Mouse (Mus musculus) heart, adult 8-10 months (tissue): ENCODE measurements at regions not wholly inside any gene's neighbourhood (a gene's known extent, or its start where the extent isn't known, plus 50 kb on each side); places are given as distances from the start of the nearest gene placed in this dataset.

Source experiments
- DNase-seq: peaks from one replicate; pipeline ENCODE4 v3.0.0; 2022; ENCODE audit warnings: low spot score

- no peak for DNase-seq
Observed at GRCm38 (mm10) chr10:30952410-30952809, 109.8 kb upstream of the Hey2 start.

DNA sequence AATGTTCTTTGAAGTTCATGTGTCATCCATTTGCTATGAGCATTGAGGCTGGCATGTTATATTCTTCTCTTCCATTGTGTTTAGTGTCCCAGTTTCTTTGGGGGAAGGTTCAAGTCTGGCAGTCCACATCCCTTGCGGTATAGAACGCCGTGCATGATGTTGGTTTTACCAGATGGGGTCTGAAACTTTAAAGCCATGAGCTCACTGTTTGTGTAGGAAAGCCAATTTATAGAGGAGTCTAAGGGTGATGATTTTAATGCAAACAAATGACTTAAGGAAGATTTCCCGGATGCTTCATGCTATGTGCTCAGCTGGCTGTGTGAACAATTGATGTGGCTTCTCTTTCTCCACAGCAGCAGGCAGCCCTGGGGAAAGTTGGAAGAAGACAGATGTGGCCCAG, 104.0 kb upstream of the Hey2 start:
- DNase-seq = no peak

DNA sequence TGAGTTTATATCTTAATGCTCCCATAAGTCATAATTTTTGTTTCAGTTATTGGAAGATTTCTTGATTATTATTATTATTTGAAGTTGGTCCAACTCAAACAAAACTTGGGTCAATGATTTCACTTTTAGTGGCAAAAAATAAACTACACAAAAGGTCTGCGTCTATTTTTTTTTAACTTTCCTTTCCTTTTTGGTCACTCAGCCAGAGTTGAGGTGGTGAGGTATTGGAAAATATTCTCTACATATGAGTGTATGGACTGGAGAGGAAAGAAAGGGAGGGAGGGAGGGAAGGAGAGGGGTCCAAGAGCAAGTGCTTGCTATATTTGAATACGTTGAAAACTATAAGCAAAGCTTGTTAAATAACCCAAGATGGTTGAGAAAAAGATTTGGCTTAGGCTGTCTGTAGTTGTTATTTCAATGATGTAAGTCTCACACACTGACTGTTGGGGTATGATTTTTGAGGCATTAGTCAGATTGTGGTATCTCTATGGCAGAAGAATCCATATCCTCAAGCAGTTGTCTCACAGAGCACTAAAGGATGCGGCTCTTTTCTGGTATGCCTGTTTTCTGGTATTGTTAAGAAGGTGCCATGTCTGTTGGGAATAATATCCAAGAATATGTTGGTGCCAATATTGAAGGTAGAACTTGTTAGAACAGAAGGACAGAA, 75.9 kb upstream of the Hey2 start:
- DNase-seq = no peak

GRCm38 (mm10) chr10:30893771-30894170, 51.2 kb upstream of the Hey2 start:
- no peak for DNase-seq
